Mouse (Mus musculus) spleen, postnatal 10 days (tissue): ENCODE measurements around the gene Ttc24.

Experiments used
- DNase-seq, 2 experiments: peaks; one replicate each; pipeline ENCODE4 v3.0.0; 2021 to 2022; ENCODE audit warnings: low spot score in 2 of 2

Ttc24 gene

DNA sequence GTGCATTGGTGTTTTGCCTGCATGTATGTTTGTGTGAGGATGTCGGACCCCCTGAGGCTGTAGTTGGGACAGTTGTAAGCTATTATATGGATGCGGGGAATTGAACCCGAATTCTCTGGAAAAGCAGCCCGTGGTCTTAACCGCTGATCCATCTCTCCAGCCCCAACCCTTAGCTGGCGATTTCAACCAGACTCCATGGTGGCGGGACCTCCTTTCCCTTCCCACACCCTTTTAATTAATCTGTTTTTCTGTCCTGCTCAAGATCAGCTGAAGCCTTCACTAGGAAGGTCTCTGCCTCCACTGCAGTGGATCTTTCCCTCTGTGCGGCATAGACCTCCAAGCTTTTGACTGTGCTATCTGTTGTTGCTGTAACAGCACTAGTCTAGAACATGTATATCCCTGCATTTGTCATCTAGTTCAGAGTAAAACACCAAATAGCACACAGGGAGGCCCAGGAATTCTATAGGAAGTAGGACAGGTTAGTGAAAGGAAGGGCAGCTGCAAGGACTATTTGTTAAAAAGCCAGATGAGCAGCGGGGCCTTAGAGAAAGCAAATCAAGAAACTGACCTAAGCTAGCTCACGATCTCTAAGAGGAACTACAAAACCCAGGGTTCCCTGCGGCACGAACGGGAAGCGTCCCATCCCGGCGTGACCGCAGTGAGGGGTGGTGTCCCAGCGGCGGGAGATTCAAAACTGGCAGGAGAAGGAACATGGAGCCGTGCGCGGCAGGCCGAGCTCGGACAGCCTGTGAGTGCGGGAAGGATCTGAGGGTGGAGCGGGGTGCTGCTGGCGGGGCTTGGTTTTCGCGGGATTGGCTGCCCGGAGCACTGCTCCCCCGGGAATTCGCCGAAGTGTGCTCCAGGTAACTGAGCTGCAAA, 3.5 kb upstream of the Ttc24 start, which contains the start of gene Iqgap3:
Iqgap3 (plus strand) TSS at position 627 of the 879 bp plus-strand sequence.
- peak; percentile 71 to 90 for DNase-seq

- no peak for DNase-seq
Measured at GRCm38 (mm10) chr3:88077441-88077840, 663 bp downstream of the Ttc24 start.

GRCm38 (mm10) chr3:88074766-88075165, 3.3 kb downstream of the Ttc24 start:
- DNase-seq: no peak

DNA sequence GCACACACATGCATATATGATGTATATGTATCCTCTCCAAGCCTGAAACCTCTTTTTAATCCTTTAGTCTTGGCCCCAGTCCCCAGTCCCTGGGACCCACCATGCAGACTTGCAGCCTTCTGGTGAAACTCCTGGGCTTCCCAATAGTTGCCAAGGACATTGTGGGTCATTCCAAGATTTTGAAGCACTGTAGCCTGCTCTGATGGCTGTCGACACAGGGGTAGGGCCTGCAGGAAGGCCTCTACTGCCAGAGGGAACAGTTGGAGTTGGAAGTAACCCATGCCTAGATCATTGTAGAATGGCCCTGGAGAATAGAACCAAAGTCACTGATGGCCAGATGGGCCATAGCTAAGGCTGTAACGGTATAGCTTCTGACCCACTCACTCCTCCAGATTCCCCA, 3.8 kb downstream of the Ttc24 start:
- no peak for DNase-seq

GRCm38 (mm10) chr3:88073631-88074030, 4.5 kb downstream of the Ttc24 start:
- no peak for DNase-seq

DNA sequence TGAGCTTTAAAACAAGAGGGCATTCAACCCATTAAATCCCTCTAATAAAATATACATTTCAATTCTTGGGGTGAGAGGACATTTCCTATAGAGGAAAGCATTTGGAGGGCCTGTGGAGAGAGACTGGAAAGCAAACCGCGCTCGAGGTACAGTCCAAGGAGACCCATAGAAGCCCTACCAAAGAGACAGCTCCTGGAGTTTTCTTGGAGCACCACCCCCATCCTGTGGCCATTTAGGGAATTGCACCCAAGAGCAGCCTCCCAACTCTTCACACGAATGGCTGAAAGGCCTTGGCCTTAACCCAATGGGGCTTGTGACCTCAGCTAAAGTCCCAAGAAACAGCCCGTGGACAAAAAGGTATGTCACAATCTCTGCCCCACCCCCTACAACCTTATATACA, 6.3 kb downstream of the Ttc24 start:
- DNase-seq: peak; percentile 79 to 85

DNA sequence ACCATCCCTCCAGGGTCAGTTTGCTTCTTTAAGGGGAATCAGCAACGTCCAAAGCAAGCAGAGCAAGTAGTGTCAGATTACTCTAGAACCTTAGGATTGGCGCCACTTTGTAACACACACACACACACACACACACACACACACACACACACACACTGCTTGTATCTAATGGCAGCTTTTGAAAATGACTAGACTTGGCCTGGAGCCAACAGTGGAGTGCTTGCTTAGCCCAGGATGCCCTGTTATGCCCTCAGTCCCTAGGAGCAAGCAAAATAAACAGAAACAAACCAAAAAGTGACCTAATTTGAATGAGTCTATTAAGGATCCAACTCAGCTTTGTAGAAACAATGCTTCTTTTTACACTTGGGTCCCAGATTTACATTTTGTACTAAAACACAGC, 9.7 kb downstream of the Ttc24 start:
- DNase-seq: no peak

DNA sequence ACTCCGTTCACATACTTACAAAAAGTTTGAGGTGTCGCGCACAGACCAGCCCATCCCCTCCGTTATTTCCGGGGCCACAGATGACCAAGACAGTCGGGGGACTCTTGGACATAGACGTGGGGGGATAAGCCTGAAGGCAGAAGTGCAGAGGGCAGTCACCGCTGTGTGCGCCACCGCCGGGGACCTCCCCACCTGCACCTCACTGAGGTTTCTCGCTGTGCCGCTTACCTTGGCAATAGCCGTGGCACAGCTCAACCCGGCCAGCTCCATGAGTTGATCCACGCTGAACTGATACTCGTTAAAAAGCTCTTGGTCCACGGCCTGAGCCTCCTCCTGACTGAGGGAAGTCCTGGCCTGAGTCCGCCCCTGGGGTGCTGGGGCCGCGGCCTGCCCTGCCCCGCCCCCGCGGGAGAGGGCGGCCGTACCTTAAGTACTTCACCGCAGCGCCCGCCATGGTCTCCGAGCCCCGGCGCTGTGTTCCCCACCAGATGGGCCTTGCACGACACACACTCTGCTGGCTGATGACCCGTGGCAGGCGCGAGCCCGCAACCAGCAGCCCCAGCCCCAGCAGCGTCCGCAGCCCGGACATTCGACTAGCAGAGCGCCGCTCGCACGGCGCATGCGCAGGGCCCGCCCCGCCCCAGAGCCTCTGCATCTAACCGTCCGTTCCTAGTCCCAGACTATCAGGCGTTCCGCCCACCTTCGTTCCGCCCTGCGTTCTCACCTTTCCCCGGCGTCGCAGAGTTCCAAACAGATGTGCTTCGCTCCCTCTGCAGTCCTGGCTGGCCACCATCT, 20.0 kb downstream of the Ttc24 start, which contains the start of gene Naxe:
Naxe (minus strand) TSS at position 594 of the 795 bp plus-strand sequence.
- peak; percentile 82 to 85 for DNase-seq

DNA sequence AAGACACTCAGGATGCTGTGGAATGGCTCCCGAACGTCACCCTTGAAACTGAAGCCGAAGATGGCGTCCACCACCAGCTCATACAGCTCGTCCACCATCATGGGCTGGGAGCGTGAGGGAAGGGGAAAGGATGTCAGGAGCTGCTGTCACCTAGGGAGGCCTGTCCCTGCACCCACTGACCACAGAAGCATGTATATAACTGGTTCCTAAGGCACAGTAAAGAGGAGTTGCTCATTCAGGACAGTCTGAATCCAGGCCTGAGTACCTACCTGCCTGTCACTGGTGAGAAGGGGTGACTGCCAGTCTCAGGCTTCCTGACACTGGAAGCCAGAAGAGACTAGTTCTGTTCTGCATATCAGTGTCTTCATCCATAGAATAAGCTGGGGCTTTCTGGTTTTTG, 21.1 kb downstream of the Ttc24 start:
- no peak for DNase-seq

GRCm38 (mm10) chr3:88049532-88049931, 28.6 kb downstream of the Ttc24 start:
- no peak for DNase-seq

GRCm38 (mm10) chr3:88042661-88043421, 35.3 kb downstream of the Ttc24 start, which contains the start of gene Gpatch4:
Gene Gpatch4 (plus strand): TSS chr3:88043108.
- peak; percentile 55 to 82 for DNase-seq

DNA sequence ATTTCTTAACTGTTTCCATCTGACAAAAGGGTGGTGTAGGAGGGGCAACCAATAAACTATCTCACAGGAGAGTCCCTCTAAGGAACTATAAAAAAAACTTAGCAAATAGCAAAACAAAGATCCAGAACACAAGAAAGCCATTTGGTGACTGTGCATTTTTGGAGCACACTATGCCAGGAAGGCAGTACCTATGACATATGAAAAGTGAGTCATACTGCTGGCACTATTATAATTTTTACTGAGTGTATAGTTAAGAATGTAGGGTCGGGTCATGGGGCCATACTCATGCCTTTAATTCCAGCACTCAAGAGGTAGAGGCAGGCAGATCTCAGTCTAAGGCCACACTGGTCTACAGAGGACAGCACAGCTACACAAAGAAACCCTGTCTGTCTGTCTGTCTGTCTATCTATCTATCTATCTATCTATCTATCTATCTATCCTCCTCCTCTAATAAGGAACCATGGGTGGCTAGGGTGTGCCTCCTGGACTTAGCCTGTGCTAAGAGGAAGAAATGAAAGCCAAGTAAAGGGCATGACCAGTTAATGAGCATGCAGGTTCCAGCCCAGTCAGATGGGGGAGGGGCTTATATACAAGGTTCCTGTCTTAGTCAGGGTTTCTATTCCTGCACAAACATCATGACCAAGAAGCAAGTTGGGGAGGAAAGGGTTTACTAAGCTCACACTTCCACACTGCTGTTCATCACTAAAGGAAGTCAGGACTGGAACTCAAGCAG, 42.4 kb downstream of the Ttc24 start:
- no peak for DNase-seq

DNA sequence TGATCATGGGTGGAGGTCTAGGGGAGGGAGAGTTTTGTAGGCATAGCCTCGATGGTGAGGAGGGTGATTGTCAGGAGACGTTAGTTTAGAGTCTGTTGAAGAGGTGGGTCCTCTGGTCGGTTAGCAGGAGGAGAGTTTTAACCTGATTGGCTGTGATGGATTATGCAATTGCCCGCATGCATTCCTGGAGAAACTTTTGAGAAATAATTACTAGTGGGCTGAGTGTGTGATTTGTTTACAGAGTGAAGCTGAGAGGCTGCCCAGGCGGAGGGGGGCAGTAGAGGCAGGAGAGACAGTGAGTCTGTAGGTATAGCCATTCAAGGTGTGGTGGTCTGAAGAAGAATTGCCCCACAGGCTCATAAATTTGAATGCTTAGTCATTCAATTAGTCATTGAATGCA, 44.6 kb downstream of the Ttc24 start:
- no peak for DNase-seq

GRCm38 (mm10) chr3:88030608-88031395, 47.3 kb downstream of the Ttc24 start:
- no peak for DNase-seq

GRCm38 (mm10) chr3:88027434-88028186, 50.5 kb downstream of the Ttc24 start, which contains the start of gene Hapln2:
Gene Hapln2 (minus strand): TSS chr3:88027583.
- DNase-seq: peak in 1 of 2 experiments; percentile 43

- DNase-seq: no peak
Measured at GRCm38 (mm10) chr3:88026823-88027222, 51.3 kb downstream of the Ttc24 start.

DNA sequence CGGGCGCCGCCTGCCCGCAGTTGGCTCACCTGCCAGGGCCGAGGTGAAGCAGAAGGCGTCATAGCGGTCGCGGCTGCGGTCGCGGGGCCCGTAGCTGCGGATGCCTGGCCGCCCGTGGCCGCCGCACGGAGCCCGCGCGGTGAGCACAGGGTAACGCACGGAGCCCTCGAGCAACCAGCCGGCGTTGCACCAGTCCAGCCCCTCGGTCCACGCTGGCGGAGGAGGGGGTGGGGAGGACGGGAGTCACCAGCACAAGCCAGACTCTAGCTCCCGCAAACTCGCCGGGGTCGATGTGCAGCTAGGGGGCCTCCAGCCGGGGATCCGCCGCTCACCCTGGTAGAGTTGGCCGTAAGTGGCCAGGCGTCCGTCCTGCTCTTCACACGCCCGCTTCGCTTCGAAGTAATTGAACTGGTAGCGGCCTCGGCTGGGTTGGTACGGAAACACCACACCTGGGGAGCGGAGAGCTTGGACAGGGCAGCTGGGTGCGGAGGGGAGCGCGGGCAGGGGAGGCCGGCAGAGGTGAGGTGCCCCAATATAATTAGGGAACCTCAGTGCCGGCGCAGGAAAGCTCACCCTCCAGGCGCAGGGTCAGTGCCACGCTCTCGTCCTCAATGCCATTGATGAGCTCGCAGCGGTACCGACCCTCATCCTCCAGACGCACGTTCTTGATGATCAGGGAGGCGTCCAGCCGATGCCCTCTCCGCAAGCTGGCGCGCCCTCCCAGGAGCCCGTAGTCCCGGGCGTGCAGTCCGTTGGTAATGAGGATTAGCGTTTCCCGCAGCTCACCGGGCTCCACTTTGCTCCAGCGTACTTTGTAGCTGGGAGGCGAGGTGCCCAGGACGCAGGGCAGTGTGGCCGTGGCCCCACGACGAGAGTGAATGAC, 54.7 kb downstream of the Ttc24 start:
- peak in 1 of 2 experiments; percentile 15 for DNase-seq
